Mouse (Mus musculus) MEL (cell line): ENCODE measurements around the gene Btg2.

Experiments used
- KAT2A ChIP-seq: conservative IDR thresholded peaks from 2 replicates; pipeline ENCODE4 v1.6.1; 2012; ENCODE audit warnings: low read depth, low read length, improper control_type of control experiment, inconsistent platforms
- MXI1 ChIP-seq: IDR thresholded peaks from 2 replicates; pipeline ENCODE4 v1.6.1; 2011; ENCODE audit warnings: mild to moderate bottlenecking, low read depth, low read length, improper control_type of control experiment
- POLR2A ChIP-seq, 2 experiments: IDR thresholded peaks; 2 replicates each; pipeline ENCODE4 v1.6.1; 2011 to 2012; ENCODE audit warnings: low read length in 2 of 2, mild to moderate bottlenecking in 2 of 2, control low read depth in 1 of 2, improper control_type of control experiment in 1 of 2, low read depth in 1 of 2, moderate library complexity in 1 of 2; ENCODE audit not compliant: control insufficient read depth in 1 of 2, insufficient read depth in 1 of 2, poor library complexity in 1 of 2

- TF ChIP-seq MXI1 (no peak), POLR2A (IDR thresholded peaks at IDR 0.05; ENCODE audit: control insufficient read depth in 1 of 2, insufficient read depth in 1 of 2, low read depth in 1 of 2, low read length in 2 of 2, poor library complexity in 1 of 2) (no peak), KAT2A (no peak)
Measured at GRCm38 (mm10) chr1:134062411-134063085, 16.4 kb downstream of the Btg2 start.
